Mouse (Mus musculus) liver, embryonic 12.5 days (tissue): ENCODE measurements at regions not wholly inside any gene's neighbourhood (a gene's known extent, or its start where the extent isn't known, plus 50 kb on each side); places are given as distances from the start of the nearest gene placed in this dataset.

Experiments
- ATAC-seq: fragments of 200-750 bp; cut with Nextera tagmentation; 2 replicates; pipeline ENCODE4 v1.8.0; 2017; ENCODE audit warnings: moderate number of reproducible peaks, mild to moderate bottlenecking, moderate library complexity
- H3K27ac ChIP-seq: fragments of 300-500 bp; sonication (generic); 2 replicates; pipeline ENCODE4 v1.5.1; 2016; ENCODE audit warnings: mild to moderate bottlenecking
- H3K27me3 ChIP-seq: fragments of 300-500 bp; sonication (generic); replicated peaks from 2 replicates; pipeline ENCODE4 v1.6.1; 2016; ENCODE audit warnings: mild to moderate bottlenecking, moderate library complexity
- H3K36me3 ChIP-seq: fragments of 300-500 bp; sonication (generic); 2 replicates; pipeline ENCODE4 v1.6.1; 2016; ENCODE audit warnings: mild to moderate bottlenecking, moderate library complexity
- H3K4me1 ChIP-seq: fragments of 300-500 bp; sonication (generic); 2 replicates; pipeline ENCODE4 v1.6.1; 2016
- H3K4me2 ChIP-seq: fragments of 300-500 bp; sonication (generic); 2 replicates; pipeline ENCODE4 v1.6.1; 2016; ENCODE audit warnings: mild to moderate bottlenecking, moderate library complexity
- H3K4me3 ChIP-seq: fragments of 300-500 bp; sonication (generic); 2 replicates; pipeline ENCODE4 v1.5.1; 2016; ENCODE audit warnings: mild to moderate bottlenecking, moderate library complexity
- H3K9ac ChIP-seq: fragments of 300-500 bp; sonication (generic); 2 replicates; pipeline ENCODE4 v1.6.1; 2016; ENCODE audit warnings: mild to moderate bottlenecking, moderate library complexity
- H3K9me3 ChIP-seq: fragments of 300-500 bp; sonication (generic); replicated peaks from 2 replicates; pipeline ENCODE4 v1.6.1; 2016; ENCODE audit warnings: mild to moderate bottlenecking, moderate library complexity
- WGBS: fragments of 180-500 bp; shearing (Covaris S2); methylation state at CpG from one replicate; pipeline ENCODE4 v1.1.7; 2016; ENCODE audit not compliant: insufficient replicate concordance; 5-methylcytosine and 5-hydroxymethylcytosine counted together

DNA sequence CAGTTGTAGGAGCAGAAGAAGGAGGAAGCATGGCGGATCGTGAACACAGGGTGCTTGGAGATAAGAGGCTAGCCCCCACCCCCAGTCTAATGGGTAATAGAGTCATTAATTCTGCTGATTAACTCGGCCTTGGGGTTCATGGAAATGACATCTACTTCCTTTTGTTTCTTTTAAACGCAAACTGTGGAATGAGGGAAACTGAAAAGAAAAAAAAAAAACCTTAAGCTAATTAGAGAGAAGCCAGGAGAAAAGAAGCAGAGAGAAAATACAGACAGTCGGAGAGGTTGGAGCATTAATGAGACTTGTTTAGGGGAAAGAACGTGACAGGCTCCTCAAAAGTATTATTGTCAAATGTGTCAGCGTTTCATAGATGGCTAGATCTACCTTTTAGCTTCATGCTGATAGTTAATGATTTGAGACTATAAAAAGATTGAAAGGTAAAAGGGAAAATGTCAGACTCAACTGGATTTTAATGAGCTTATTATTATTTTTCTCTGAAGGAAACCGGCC lies 307.5 kb downstream of the Rnf144b start:
- H3K36me3 ChIP-seq = no peaks in the 10 kb centered on the region
- ATAC-seq = no peak
- H3K9ac ChIP-seq = no peak overlapping the region
- H3K27me3 ChIP-seq = no peaks in the 10 kb centered on the region
- H3K9me3 ChIP-seq = no peaks in the 10 kb centered on the region
- no peaks in the 10 kb centered on the region for H3K4me1 ChIP-seq
- no peak overlapping the region for H3K4me2 ChIP-seq
- no peak overlapping the region for H3K4me3 ChIP-seq
- no peak overlapping the region for H3K27ac ChIP-seq
- 46% methylated on average over 8 of the region's 8 CpGs for whole genome bisulfite sequencing

DNA sequence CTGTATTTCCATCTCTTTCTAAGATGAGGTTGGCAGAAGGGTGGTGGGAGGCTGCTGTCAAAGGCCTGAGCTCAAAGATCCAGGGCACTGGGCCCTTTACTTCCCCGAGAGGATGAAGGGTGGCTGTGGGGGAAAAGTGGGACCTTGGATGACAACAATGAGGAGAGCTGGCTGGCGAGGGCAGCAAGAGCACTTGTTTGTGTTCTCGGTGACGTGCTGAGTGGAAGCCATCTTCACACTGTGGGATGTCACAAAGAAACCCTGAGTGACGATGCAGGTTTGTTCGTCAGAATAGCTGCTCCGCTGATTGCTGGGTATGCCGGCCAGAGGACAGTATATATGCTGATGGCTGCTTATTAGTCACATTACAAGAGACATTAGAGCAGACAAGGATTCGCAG lies 308.0 kb downstream of the Rnf144b start:
- Histone ChIP-seq H3K4me1 (no peaks in the 10 kb centered on the region), H3K9me3 (no peaks in the 10 kb centered on the region), H3K4me2 (no peak overlapping the region), H3K9ac (no peak overlapping the region), H3K4me3 (no peak overlapping the region), H3K27ac (no peak overlapping the region), H3K36me3 (no peaks in the 10 kb centered on the region), H3K27me3 (no peaks in the 10 kb centered on the region)
- ATAC-seq = no peak
- WGBS = 70% methylated on average over 9 of the region's 9 CpGs

DNA sequence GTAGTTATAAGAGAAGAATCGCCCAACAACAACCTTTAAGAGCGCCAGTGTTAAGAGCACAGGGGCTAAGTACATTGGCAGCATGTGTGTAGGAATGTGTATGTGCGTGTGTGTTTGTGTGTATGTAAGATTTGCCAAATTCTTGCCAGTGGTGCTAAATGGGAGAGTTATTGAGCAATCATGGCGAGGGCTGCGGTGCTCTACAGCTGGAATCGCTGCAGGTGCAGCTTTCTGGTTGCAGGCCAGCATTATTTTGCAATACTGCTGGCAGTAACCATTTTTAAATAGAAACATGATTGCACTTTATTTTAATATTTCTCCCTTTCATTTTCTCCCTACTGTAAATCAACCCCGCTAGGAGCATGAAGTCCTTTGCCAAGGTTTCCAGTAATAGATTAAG lies 313.2 kb downstream of the Rnf144b start:
- WGBS = 75% methylated on average over 7 of the region's 7 CpGs

DNA sequence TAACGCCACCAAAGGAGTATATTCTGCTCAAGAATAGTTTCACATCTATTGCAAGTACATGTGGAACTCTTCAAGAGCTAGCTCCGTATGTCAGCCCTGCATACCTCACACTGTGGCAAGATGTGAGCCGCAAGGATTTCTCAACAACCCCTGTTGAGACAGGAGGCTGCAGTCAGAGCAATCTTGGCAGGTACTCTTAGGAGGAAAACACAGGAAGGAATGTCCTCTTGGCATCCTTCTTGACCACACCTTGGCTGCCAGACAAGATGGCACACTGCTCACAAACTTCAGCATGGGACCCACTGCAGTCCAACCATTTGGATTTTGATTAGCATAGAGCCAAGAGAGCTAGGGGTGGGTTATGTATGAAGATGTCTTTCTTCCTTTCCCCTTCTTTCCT lies 322.4 kb downstream of the Rnf144b start:
- Histone ChIP-seq H3K4me2 (no peak overlapping the region), H3K9me3 (no peaks in the 10 kb centered on the region), H3K27ac (no peak overlapping the region), H3K4me3 (no peak overlapping the region), H3K4me1 (no peaks in the 10 kb centered on the region), H3K36me3 (no peaks in the 10 kb centered on the region), H3K9ac (no peak overlapping the region), H3K27me3 (no peaks in the 10 kb centered on the region)
- ATAC-seq = no peak
- WGBS = 76% methylated on average over 3 of the region's 3 CpGs

More for the DNA sequence above, 313.2 kb downstream of the Rnf144b start:
- no peaks in the 10 kb centered on the region for H3K9me3 ChIP-seq
- ATAC-seq = no peak
- no peaks in the 10 kb centered on the region for H3K27me3 ChIP-seq
- H3K9ac ChIP-seq = no peak overlapping the region
- H3K4me3 ChIP-seq = no peak overlapping the region
- H3K4me1 ChIP-seq = no peaks in the 10 kb centered on the region
- no peak overlapping the region for H3K4me2 ChIP-seq
- no peak overlapping the region for H3K27ac ChIP-seq
- H3K36me3 ChIP-seq = no peaks in the 10 kb centered on the region

DNA sequence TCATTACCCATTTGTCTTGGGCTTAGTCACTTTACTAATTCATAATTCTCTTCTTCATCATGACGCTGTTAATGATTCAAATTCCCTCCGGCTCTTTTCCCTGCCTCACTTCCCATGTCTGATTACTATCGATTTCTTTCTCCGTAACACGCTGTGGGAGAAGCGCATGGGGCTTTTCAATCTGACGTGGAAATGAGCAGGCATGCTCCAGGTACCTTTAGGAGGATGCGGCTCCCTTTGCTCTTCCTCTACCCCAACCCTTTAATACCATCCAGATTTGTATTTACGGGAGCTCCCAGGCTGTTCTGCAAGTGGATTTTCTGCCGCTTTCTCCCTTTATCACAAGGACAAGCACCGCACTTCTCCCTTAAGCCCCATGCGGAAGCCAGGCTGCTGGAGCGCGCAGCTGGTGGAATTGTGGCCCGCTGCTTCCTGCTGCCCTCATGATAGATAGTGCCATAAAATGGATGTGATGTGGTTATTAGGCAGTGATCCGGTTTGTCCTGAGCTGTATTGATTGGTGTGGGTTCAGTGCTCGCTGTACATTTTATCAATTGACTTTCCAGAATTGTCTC lies 329.8 kb downstream of the Rnf144b start:
- Histone ChIP-seq H3K27ac (no peak overlapping the region), H3K4me1 (no peaks in the 10 kb centered on the region), H3K27me3 (no peaks in the 10 kb centered on the region), H3K36me3 (no peaks in the 10 kb centered on the region), H3K9me3 (no peaks in the 10 kb centered on the region), H3K9ac (no peak overlapping the region), H3K4me2 (no peak overlapping the region), H3K4me3 (no peak overlapping the region)
- no peak for ATAC-seq
- WGBS = 71% methylated on average over 17 of the region's 17 CpGs

DNA sequence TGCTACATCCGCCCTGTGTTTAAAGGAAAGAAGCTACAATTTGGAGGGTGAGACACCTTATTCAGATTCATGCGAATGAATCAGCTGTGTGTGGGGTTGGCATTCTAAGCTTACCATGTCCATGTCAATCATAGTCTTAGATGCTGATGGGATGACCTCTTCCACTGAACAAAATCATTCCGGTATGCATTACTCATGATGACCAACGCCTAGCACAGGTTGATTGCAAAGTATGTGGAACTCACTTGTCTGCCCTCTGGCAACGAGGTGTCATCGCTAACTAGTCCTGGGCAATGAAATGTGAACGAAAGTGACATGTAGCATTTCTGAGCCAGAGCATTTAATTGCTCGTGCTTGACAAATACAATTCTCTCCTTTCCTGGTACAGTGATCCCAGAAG lies 339.7 kb downstream of the Rnf144b start:
- H3K9ac ChIP-seq = no peak overlapping the region
- no peak overlapping the region for H3K4me3 ChIP-seq
- H3K27ac ChIP-seq = no peak overlapping the region
- H3K27me3 ChIP-seq = no peaks in the 10 kb centered on the region
- no peaks in the 10 kb centered on the region for H3K4me1 ChIP-seq
- 71% methylated on average over 8 of the region's 8 CpGs for WGBS
- H3K9me3 ChIP-seq = no peaks in the 10 kb centered on the region
- ATAC-seq = no peak
- no peaks in the 10 kb centered on the region for H3K36me3 ChIP-seq
- no peak overlapping the region for H3K4me2 ChIP-seq

DNA sequence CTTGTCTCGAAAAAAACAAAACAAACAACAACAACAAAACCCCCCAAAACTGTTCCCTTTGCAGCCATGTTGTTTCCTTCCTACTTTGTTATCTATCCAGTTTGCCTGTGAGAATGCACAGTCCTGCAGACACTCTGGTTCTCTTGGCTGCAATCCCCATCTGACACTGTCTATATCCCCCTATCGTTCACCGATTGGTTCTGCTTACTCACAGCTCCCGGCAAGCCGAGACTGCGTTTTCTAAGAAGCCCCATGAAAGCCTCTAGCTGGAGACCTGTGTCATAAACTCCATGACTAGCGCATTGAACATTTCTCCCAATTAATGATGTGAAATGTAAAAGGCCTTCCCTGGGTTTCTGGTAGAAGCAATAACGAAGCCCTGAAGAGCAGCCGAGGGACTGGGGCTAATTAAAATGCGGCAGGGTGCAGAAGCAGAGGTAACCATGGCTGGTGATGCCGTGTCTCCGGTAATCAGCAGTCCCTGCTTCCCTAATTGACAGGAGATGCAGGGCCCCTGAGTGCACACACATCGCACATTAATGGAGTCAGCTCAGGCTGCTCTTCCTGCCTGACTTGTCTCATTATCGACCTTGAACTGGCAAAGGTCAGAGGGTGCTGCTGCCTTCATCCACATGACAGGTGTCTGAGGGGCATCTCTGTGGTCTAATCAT lies 349.2 kb downstream of the Rnf144b start:
- 73% methylated on average over 14 of the region's 14 CpGs for WGBS
- no peaks in the 10 kb centered on the region for H3K36me3 ChIP-seq
- no peak overlapping the region for H3K9ac ChIP-seq
- no peak for ATAC-seq
- no peak overlapping the region for H3K27ac ChIP-seq
- no peaks in the 10 kb centered on the region for H3K4me1 ChIP-seq
- no peak overlapping the region for H3K4me3 ChIP-seq
- no peaks in the 10 kb centered on the region for H3K27me3 ChIP-seq
- no peak overlapping the region for H3K4me2 ChIP-seq
- 0 out of 2 replicates have a peak, but pooled peaks cover 3% of the 10 kb centered on the region for H3K9me3 ChIP-seq

DNA sequence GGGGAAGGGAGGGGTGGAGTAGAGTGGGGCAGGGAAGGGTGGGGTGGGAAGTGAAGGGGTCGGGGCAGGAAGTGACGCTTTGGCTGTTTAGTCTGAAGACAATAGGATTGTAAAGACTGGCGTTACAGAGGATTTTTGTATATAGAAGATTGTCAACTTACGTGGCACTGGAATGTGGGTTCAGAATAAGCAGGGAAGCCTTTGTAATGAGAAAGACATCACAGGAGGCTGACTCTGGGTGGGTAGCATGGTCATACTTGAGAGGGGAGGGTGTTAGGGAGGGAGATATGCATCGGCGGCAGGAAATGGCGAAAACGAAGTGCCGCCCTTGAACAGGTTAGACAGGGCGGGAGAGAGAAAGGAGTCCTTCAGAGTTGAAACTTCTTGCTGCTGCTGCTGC lies 357.7 kb downstream of the Rnf144b start:
- H3K27me3 ChIP-seq = no peaks in the 10 kb centered on the region
- H3K4me3 ChIP-seq = no peak overlapping the region
- 53% methylated on average over 10 of the region's 10 CpGs for WGBS
- H3K4me1 ChIP-seq = no peaks in the 10 kb centered on the region
- H3K27ac ChIP-seq = no peak overlapping the region
- no peaks in the 10 kb centered on the region for H3K36me3 ChIP-seq
- no peak for ATAC-seq
- H3K9me3 ChIP-seq = no peaks in the 10 kb centered on the region
- H3K9ac ChIP-seq = no peak overlapping the region
- H3K4me2 ChIP-seq = no peak overlapping the region

DNA sequence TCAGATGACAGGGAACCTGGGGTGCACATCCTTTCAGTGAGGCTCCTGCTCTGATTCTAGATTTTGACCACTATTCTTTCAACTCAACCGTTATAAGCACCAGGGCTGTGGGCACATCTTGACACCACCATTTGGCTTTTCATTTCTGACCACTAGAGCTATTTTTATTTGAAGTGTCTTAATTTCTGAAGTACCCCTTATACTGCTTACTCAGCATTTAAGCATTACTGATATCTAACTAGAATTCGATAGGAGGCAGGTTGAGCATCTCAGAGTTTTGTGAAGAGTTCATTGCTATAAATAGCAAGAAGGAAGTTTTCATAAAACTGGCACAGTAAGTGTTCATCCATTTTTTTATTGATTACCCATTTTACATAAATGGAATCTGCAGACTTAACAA lies 362.4 kb downstream of the Rnf144b start:
- 69% methylated on average over 2 of the region's 2 CpGs for WGBS
- no peaks in the 10 kb centered on the region for H3K36me3 ChIP-seq
- no peak overlapping the region for H3K4me2 ChIP-seq
- no peak overlapping the region for H3K27ac ChIP-seq
- no peaks in the 10 kb centered on the region for H3K9me3 ChIP-seq
- no peaks in the 10 kb centered on the region for H3K4me1 ChIP-seq
- no peak overlapping the region for H3K9ac ChIP-seq
- no peaks in the 10 kb centered on the region for H3K27me3 ChIP-seq
- no peak for ATAC-seq
- H3K4me3 ChIP-seq = no peak overlapping the region

DNA sequence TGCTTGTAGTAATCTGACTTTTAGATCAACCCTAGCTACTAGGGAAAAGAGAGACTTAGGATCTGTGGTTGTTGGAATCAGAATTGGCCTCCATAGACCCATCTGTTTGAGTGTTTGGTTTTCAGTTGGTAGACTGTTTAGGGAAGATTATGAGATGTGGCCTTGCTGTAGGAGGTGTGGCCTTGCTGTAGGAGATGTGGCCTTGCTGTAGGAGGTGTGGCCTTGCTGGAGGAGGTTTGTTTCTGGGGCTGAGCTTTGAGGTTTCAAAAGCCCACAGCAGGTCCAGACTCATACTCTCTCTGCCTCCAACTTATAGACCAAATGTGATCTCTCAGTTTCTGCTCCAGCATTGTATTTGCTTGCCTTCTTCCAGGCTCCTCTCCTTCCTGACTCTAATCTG lies 363.7 kb downstream of the Rnf144b start:
- no peak overlapping the region for H3K4me2 ChIP-seq
- H3K9me3 ChIP-seq = no peaks in the 10 kb centered on the region
- H3K4me3 ChIP-seq = no peak overlapping the region
- no peaks in the 10 kb centered on the region for H3K4me1 ChIP-seq
- no peak overlapping the region for H3K27ac ChIP-seq
- no peaks in the 10 kb centered on the region for H3K27me3 ChIP-seq
- no peaks in the 10 kb centered on the region for H3K36me3 ChIP-seq
- H3K9ac ChIP-seq = no peak overlapping the region
- ATAC-seq = no peak

DNA sequence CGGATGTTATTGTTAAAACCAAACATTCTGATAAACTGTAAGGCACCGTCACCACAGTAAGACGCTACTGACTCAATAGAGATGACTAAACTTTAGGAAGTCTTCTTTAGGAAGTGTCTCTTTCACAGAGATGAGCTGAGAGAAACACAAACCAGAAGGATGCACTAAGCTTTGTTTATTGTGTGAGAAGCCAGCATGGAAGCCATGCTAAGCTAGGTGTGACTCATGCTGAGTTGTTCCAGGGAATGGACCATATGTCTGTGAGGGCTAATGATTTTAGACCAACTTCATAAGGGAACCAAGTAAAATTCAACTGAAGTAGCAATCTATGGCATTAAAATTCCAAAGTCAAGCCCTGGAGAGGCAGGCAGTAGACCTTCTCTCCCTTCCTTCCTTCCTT lies 364.2 kb downstream of the Rnf144b start:
- Histone ChIP-seq H3K4me1 (no peaks in the 10 kb centered on the region), H3K27me3 (no peaks in the 10 kb centered on the region), H3K27ac (no peak overlapping the region), H3K36me3 (no peaks in the 10 kb centered on the region), H3K9me3 (no peaks in the 10 kb centered on the region), H3K9ac (no peak overlapping the region), H3K4me3 (no peak overlapping the region), H3K4me2 (no peak overlapping the region)
- ATAC-seq = no peak
- 74% methylated on average over 3 of the region's 3 CpGs for WGBS

DNA sequence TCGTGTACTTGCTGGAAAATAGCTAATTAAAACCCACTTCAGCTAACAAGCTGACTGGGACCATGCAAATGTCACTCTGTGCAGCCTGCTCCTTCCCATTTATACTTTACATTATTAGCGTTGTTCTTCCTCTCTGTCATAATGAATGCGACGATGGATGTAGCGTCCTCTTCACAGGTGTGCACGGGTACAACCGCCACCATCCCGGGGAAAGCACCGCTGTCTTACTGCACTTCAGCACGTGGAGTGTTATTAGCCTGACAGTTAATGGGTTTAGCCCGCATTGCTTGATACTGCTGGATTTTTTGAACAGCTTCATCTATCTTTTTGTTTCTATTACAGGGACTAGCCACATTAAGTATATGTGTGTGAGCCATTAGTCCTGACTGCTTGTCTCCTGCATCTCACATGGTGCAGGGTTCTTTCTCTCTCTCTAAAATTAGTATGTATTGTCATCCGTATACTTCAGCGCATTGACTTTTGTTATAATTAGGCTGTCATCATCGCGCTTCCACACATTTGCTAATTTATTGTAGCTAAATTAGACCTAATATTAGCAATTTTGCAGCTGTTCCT lies 383.0 kb downstream of the Rnf144b start:
- H3K36me3 ChIP-seq = no peaks in the 10 kb centered on the region
- no peaks in the 10 kb centered on the region for H3K27me3 ChIP-seq
- 80% methylated on average over 15 of the region's 15 CpGs for WGBS
- H3K27ac ChIP-seq = no peak overlapping the region
- H3K4me3 ChIP-seq = no peak overlapping the region
- H3K4me2 ChIP-seq = no peak overlapping the region
- no peaks in the 10 kb centered on the region for H3K4me1 ChIP-seq
- ATAC-seq = no peak
- no peaks in the 10 kb centered on the region for H3K9me3 ChIP-seq
- H3K9ac ChIP-seq = no peak overlapping the region
